In the genomic region with DNA sequence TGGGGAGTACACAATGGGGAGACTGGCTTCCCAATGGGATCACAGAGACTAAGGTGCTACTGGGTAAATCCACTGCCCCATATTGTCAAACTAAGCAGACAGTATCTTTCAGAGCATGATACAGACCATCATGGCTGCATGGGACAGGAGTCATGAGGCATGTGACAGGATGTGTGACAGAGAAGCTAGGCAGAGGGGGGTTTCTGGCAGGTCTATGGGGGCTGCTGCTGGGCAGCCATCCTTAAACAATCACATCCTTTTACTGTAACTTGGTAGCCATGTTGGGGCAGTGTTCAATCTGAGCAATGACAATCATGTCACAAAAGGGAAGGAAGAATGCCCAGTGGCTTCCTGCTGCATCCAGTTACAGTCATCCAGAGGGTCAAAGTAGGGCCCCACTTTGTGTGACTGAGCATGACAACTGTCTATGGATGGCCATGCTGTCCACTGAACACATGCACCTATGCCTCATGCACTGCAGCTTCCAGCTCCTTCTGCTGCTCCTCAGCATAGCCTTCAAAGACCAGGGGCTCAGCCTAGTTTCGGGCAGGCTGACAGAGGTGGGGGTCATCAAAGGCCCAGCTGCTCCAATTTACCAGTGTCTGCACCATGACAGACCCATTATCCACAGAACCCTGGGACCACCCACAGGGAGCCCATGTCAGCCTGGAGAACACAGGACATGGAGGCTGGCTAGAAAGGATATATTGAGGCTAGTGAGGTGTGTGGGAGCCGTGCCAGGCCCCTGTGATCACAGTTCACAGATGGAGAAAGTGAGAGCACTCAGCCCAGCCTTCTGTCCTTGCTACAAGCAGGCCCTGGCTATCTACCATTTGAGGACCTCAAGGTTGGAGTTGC, we compare ENCODE assay signal across 11 mouse cellular contexts. TPM values are rescaled to one million over a fixed set of nuclear protein-coding genes. Genes with fewer than 3 reads are reported as not detected.
A peak's percentile ranks its signal among the peaks of the same experiment; 100 is the strongest.
DNase-seq lines count a peak whose midpoint lies in the region; ATAC-seq and TF ChIP-seq lines count a peak whose summit lies in the region.
"Had no signal": no experiment of that assay in that cellular context is flagged by ENCODE, and none has a peak within 500 bp of the region (broad histone marks: within the 10 kb centered on the region; RNA-seq: fewer than 3 reads in every experiment).

No protein-coding gene starts in this region.

- 63% methylated on average over 2 of the region's 2 CpGs for WGBS in liver, embryonic 13.5 days (ENCODE audit: insufficient replicate concordance)
- 68% methylated on average over 2 of the region's 2 CpGs for WGBS in hindbrain, embryonic 16.5 days
- WGBS in kidney, embryonic 15.5 days, result 45% methylated on average over 2 of the region's 2 CpGs

- ATAC-seq in liver, embryonic 13.5 days (ENCODE audit: low read depth), result no peak
- ATAC-seq in hindbrain, embryonic 16.5 days, result no peak
- ATAC-seq in kidney, embryonic 15.5 days (replicated peaks; ENCODE audit: low FRiP score), result no peak
- ATAC-seq: Patski had no signal

- no peak overlapping the region for H3K4me2 ChIP-seq in liver, embryonic 13.5 days
- no peak overlapping the region for H3K4me2 ChIP-seq in CH12.LX (ENCODE audit: insufficient read depth, low read depth, poor library complexity, severe bottlenecking)
- no peak overlapping the region for H3K4me2 ChIP-seq in hindbrain, embryonic 16.5 days (ENCODE audit: low read length)
- no peak overlapping the region for H3K4me2 ChIP-seq in kidney, embryonic 15.5 days
- H3K4me2 ChIP-seq: stomach, embryonic 15.5 days had no signal

- peaks cover 63% of the 10 kb centered on the region for H3K36me3 ChIP-seq in liver, embryonic 13.5 days
- H3K36me3 ChIP-seq in CH12.LX (replicated peaks in 1 of 2; ENCODE audit: control insufficient read depth in 1 of 2, insufficient read depth in 1 of 2, low read length in 1 of 2), result peaks cover 33 to 88% of the 10 kb centered on the region in 2 experiments
- peaks cover 24% of the 10 kb centered on the region for H3K36me3 ChIP-seq in hindbrain, embryonic 16.5 days (ENCODE audit: control insufficient read depth, insufficient read depth, low read length)
- peaks cover 45% of the 10 kb centered on the region for H3K36me3 ChIP-seq in kidney, embryonic 15.5 days

- DNase-seq in liver, embryonic 13.5 days, result no peak
- DNase-seq in liver (no peak), CH12.LX (ENCODE audit: extremely low read depth) (no peak)
- DNase-seq in brain, adult 2 months (ENCODE audit: low read depth, low spot score), result peak; percentile 78
- DNase-seq in urinary bladder, adult 2 months (ENCODE audit: low spot score), result no peak
- DNase-seq: gastrocnemius, postnatal 14 days; kidney, adult 2 months had no signal

- TF ChIP-seq EP300 in CH12.LX (IDR thresholded peaks at IDR 0.05; ENCODE audit: low read length), result no peak

- TF ChIP-seq POLR2A in CH12.LX (IDR thresholded peaks at IDR 0.05; ENCODE audit: low read depth, low read length), result no peak

- peaks cover 58% of the 10 kb centered on the region for H3K4me1 ChIP-seq in liver, embryonic 13.5 days (replicated peaks)
- peaks cover 31 to 77% of the 10 kb centered on the region in 2 experiments for H3K4me1 ChIP-seq in CH12.LX (ENCODE audit: control insufficient read depth in 1 of 2, insufficient read depth in 2 of 2)
- peaks cover 5% of the 10 kb centered on the region; the same call in 1 of the 2 replicates for H3K4me1 ChIP-seq in hindbrain, embryonic 16.5 days (ENCODE audit: control insufficient read depth, insufficient read depth, low read depth, low read length)
- peaks cover 42% of the 10 kb centered on the region for H3K4me1 ChIP-seq in kidney, embryonic 15.5 days

- no peak overlapping the region for H3K9ac ChIP-seq in liver, embryonic 13.5 days
- no peak overlapping the region for H3K9ac ChIP-seq in CH12.LX (ENCODE audit: insufficient read depth, low read depth)
- H3K9ac ChIP-seq in hindbrain, embryonic 16.5 days (ENCODE audit: low read depth, low read length), result no peak overlapping the region
- no peak overlapping the region for H3K9ac ChIP-seq in kidney, embryonic 15.5 days
- H3K9ac ChIP-seq: stomach, embryonic 15.5 days had no signal

- no peak for TF ChIP-seq CTCF in CH12.LX (conservative IDR thresholded peaks at IDR 0.05 in 1 of 2, IDR thresholded peaks at IDR 0.05 in 1 of 2; ENCODE audit: low read depth in 2 of 2, low read length in 2 of 2)

- no peak for TF ChIP-seq RAD21 in CH12.LX (IDR thresholded peaks at IDR 0.05; ENCODE audit: low read depth, low read length)

- peak overlapping the region; percentile 40; the same call in 1 of the 2 replicates for H3K27ac ChIP-seq in liver, embryonic 13.5 days
- H3K27ac ChIP-seq in CH12.LX (ENCODE audit: insufficient read depth, low read depth), result peak overlapping the region; percentile 26
- 0 out of 2 replicates have a peak overlapping the region, but pooled peaks have one; percentile 20 for H3K27ac ChIP-seq in hindbrain, embryonic 16.5 days (ENCODE audit: low read depth, low read length)
- no peak overlapping the region; the same call in 1 of the 2 replicates for H3K27ac ChIP-seq in kidney, embryonic 15.5 days
- H3K27ac ChIP-seq: stomach, embryonic 15.5 days had no signal

- H3K4me3 ChIP-seq in liver, embryonic 13.5 days (replicated peaks), result no peak overlapping the region
- no peak overlapping the region for H3K4me3 ChIP-seq in CH12.LX (replicated peaks in 1 of 3; ENCODE audit: low read depth in 2 of 3, low read length in 2 of 3, poor library complexity in 1 of 3)
- no peak overlapping the region for H3K4me3 ChIP-seq in hindbrain, embryonic 16.5 days (ENCODE audit: low read length)
- no peak overlapping the region for H3K4me3 ChIP-seq in kidney, embryonic 15.5 days (replicated peaks)
- H3K4me3 ChIP-seq: stomach, embryonic 15.5 days had no signal

- H3K9me3 ChIP-seq in liver, embryonic 13.5 days (replicated peaks), result no peaks in the 10 kb centered on the region
- H3K9me3 ChIP-seq in CH12.LX (replicated peaks; ENCODE audit: low read length), result no peaks in the 10 kb centered on the region
- H3K9me3 ChIP-seq in hindbrain, embryonic 16.5 days (ENCODE audit: control insufficient read depth, low read length), result no peaks in the 10 kb centered on the region
- H3K9me3 ChIP-seq in kidney, embryonic 15.5 days (replicated peaks), result no peaks in the 10 kb centered on the region
- H3K9me3 ChIP-seq: stomach, embryonic 15.5 days had no signal

- dilution Hi-C loops in CH12.LX (cut with MboI; ENCODE audit: extremely low pct_ligation_motif_present, extremely low pct_unique_long_range_greater_than_20kb, low sequenced_read_pairs), result no loop called here

- H3K79me2 ChIP-seq in CH12.LX (replicated peaks; ENCODE audit: control insufficient read depth, extremely low read depth, insufficient read depth, poor library complexity, severe bottlenecking), result peaks cover 21% of the 10 kb centered on the region

- H3K27me3 ChIP-seq in liver, embryonic 13.5 days, result no peaks in the 10 kb centered on the region
- H3K27me3 ChIP-seq in CH12.LX (replicated peaks), result no peaks in the 10 kb centered on the region
- no peaks in the 10 kb centered on the region for H3K27me3 ChIP-seq in hindbrain, embryonic 16.5 days (replicated peaks; ENCODE audit: control insufficient read depth, insufficient read depth, low read length)
- H3K27me3 ChIP-seq in kidney, embryonic 15.5 days, result no peaks in the 10 kb centered on the region
- H3K27me3 ChIP-seq: Patski; stomach, embryonic 15.5 days had no signal

- in situ Hi-C loops in CH12.LX (cut with MboI; ENCODE audit: low pct_ligation_motif_present, low pct_unique_long_range_greater_than_20kb, low sequenced_read_pairs), result no loop called here

RNA-seq across cellular contexts. Expression of a gene that starts 14.1 kb away (rescaled TPM):
- polyA plus RNA-seq in liver, embryonic 13.5 days (2015; fragmentation: Nextera tagmentation; extraction: Ambion mirVana), result 48.0 and 50.9 TPM in 2 replicates
- total RNA-seq in CH12.LX (2012; rRNA removed), result 29.3 and 33.5 TPM in 2 replicates
- total RNA-seq in CH12.LX (2014; rRNA removed), result 38.0 and 39.4 TPM in 2 replicates
- polyA plus RNA-seq in CH12.LX (2012; ENCODE audit: insufficient read length, low read depth), result 32.1 and 39.0 TPM in 2 replicates
- polyA plus RNA-seq in hindbrain, embryonic 16.5 days (2015; fragmentation: Nextera tagmentation; extraction: Ambion mirVana), result 106 and 112 TPM in 2 replicates
- polyA plus RNA-seq in urinary bladder, adult 2 months (2012; rRNA removed), result 55.5 and 78.1 TPM in 2 replicates
- polyA plus RNA-seq in kidney, embryonic 15.5 days (2015; fragmentation: Nextera tagmentation; extraction: Ambion mirVana), result 168 and 175 TPM in 2 replicates

RNA-seq across cellular contexts. Expression of a gene that starts 16.8 kb away (rescaled TPM):
- polyA plus RNA-seq in liver, embryonic 13.5 days (2015; fragmentation: Nextera tagmentation; extraction: Ambion mirVana), result 13.5 and 14.5 TPM in 2 replicates
- total RNA-seq in CH12.LX (2012; rRNA removed) (38.9 and 55.1 TPM in 2 replicates), CH12.LX (2014; rRNA removed) (23.4 and 24.5 TPM in 2 replicates)
- 25.3 and 26.8 TPM in 2 replicates for polyA plus RNA-seq in CH12.LX (2012; ENCODE audit: insufficient read length, low read depth)
- 119 and 127 TPM in 2 replicates for polyA plus RNA-seq in hindbrain, embryonic 16.5 days (2015; fragmentation: Nextera tagmentation; extraction: Ambion mirVana)
- polyA plus RNA-seq in urinary bladder, adult 2 months (2012; rRNA removed), result 50.4 and 51.1 TPM in 2 replicates
- polyA plus RNA-seq in kidney, embryonic 15.5 days (2015; fragmentation: Nextera tagmentation; extraction: Ambion mirVana), result 97.4 and 103 TPM in 2 replicates

RNA-seq across cellular contexts. Expression of a gene that starts 17.0 kb away (rescaled TPM):
- 1.5 and 1.8 TPM in 2 replicates for polyA plus RNA-seq in liver, embryonic 13.5 days (2015; fragmentation: Nextera tagmentation; extraction: Ambion mirVana)
- total RNA-seq in CH12.LX (2012; rRNA removed) (2.2 and 3.2 TPM in 2 replicates), CH12.LX (2014; rRNA removed) (0.41 and 0.52 TPM in 2 replicates)
- polyA plus RNA-seq in CH12.LX (2012; ENCODE audit: insufficient read length, low read depth), result 0.51 and 0.91 TPM in 2 replicates
- 6.5 and 6.8 TPM in 2 replicates for polyA plus RNA-seq in hindbrain, embryonic 16.5 days (2015; fragmentation: Nextera tagmentation; extraction: Ambion mirVana)
- polyA plus RNA-seq in urinary bladder, adult 2 months (2012; rRNA removed), result 29.6 and 38.6 TPM in 2 replicates
- polyA plus RNA-seq in kidney, embryonic 15.5 days (2015; fragmentation: Nextera tagmentation; extraction: Ambion mirVana), result 14.5 and 15.5 TPM in 2 replicates

RNA-seq across cellular contexts. Expression of a gene that starts 17.9 kb away (rescaled TPM):
- 19.8 and 27.1 TPM in 2 replicates for polyA plus RNA-seq in liver, embryonic 13.5 days (2015; fragmentation: Nextera tagmentation; extraction: Ambion mirVana)
- 39.3 and 55.0 TPM in 2 replicates for total RNA-seq in CH12.LX (2012; rRNA removed)
- total RNA-seq in CH12.LX (2014; rRNA removed), result 18.4 and 18.6 TPM in 2 replicates
- polyA plus RNA-seq in CH12.LX (2012; ENCODE audit: insufficient read length, low read depth), result 97.1 and 135 TPM in 2 replicates
- polyA plus RNA-seq in hindbrain, embryonic 16.5 days (2015; fragmentation: Nextera tagmentation; extraction: Ambion mirVana), result 4.5 and 6.7 TPM in 2 replicates
- 2.1 and 2.2 TPM in 2 replicates for polyA plus RNA-seq in urinary bladder, adult 2 months (2012; rRNA removed)
- polyA plus RNA-seq in kidney, embryonic 15.5 days (2015; fragmentation: Nextera tagmentation; extraction: Ambion mirVana), result 26.9 and 30.8 TPM in 2 replicates

RNA-seq across cellular contexts. Expression of a gene that starts 36.1 kb away (rescaled TPM):
- polyA plus RNA-seq in liver, embryonic 13.5 days (2015; fragmentation: Nextera tagmentation; extraction: Ambion mirVana), result 0.56 and 0.69 TPM in 2 replicates
- total RNA-seq in CH12.LX (2012; rRNA removed), result 0.21 and 0.50 TPM in 2 replicates
- not detected in 2 replicates for total RNA-seq in CH12.LX (2014; rRNA removed)
- polyA plus RNA-seq in CH12.LX (2012; ENCODE audit: insufficient read length, low read depth), result not detected in 2 replicates
- polyA plus RNA-seq in hindbrain, embryonic 16.5 days (2015; fragmentation: Nextera tagmentation; extraction: Ambion mirVana), result 227 and 252 TPM in 2 replicates
- polyA plus RNA-seq in urinary bladder, adult 2 months (2012; rRNA removed), result 0.57 and 1.2 TPM in 2 replicates
- polyA plus RNA-seq in kidney, embryonic 15.5 days (2015; fragmentation: Nextera tagmentation; extraction: Ambion mirVana), result 19.7 and 21.7 TPM in 2 replicates
